Mouse (Mus musculus): ENCODE results near the gene Gpr21. TPM values are rescaled to one million over a fixed set of nuclear protein-coding genes. Genes with fewer than 3 reads are reported as not detected.
A peak's percentile ranks its signal among the peaks of the same experiment; 100 is the strongest.
"Not testable (repeated sequence)": the region's sequence is repeated elsewhere in the genome, so short reads cannot be mapped to it uniquely, and the experiment has no call there.

Gpr21 gene
- 0.08 and 0.13 TPM in 2 replicates for polyA plus RNA-seq (2015; fragmentation: Nextera tagmentation; extraction: Ambion mirVana)

DNA sequence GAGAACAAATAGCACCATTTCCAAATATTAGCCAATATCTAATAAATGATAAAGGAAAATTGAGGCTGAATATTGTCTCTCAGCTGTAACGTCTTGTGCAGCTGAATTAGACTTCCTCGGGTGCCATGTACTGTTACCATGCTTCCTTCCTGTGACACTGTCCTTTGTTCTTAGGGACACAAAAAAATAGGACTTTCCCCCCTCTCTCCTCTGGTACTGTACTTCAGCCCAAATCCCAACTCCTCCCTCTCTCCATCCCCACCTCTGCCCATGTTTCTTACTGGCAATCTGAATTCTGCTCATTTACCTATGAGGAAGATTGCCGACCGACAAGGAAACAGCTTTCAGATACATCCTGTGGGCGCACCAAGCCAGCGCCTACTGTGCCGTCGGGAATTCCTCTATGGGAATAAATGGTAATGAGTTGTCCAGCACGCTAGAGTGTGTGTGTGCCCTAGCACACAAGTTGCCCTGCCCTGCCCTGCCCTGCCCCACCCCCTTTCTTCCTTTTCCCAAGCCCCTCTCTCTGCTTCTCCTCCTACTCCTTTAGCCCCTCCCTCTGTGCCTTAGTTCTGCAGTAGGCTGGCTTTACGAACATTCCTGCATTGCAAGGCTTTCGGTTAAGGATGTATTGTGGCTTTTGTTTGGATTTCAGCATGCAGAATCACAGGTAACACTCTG lies at the start of gene Gpr21:
Gpr21 (plus strand) TSS at position 303 of the 681 bp plus-strand sequence.
- ATAC-seq (ENCODE audit: insufficient read depth) = no peak
- Histone ChIP-seq H3K9me3 (replicated peaks) (no peaks in the 10 kb centered on the region), H3K27me3 (no peaks in the 10 kb centered on the region), H3K27ac (replicated peaks) (no peak within 1 kb of the TSS), H3K4me2 (no peak within 1 kb of the TSS), H3K36me3 (replicated peaks) (peaks cover 13% of the 10 kb centered on the region), H3K4me3 (replicated peaks) (no peak within 1 kb of the TSS), H3K9ac (no peak within 1 kb of the TSS), H3K4me1 (replicated peaks) (0 out of 2 replicates have a peak, but pooled peaks cover 4% of the 10 kb centered on the region)
- 33% methylated on average over 11 of the region's 11 CpGs for WGBS (ENCODE audit: insufficient replicate concordance)

DNA sequence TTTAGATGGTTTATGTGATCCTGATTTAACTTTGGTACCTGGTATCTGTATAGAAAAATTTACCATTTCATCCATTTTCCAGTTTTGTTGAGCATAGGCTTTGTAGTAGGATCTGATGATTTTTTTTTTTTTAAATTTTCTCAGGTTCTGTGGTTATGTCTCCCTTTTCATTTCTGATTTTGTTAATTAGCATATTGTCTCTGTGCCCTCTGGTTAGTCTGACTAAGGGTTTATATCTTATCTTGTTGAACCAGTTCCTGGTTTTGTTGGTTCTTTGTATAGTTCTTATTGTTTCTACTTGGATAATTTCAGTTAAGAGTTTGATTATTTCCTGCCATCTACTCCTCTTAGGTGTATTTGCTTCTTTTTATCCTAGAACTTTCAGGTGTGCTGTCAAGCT lies 36.6 kb upstream of the Gpr21 start:
- Histone ChIP-seq H3K27me3 (no peaks in the 10 kb centered on the region), H3K4me1 (replicated peaks) (peaks cover 6% of the 10 kb centered on the region; the same call in 1 of the 2 replicates), H3K9me3 (replicated peaks) (no peaks in the 10 kb centered on the region), H3K4me3 (replicated peaks) (no peak overlapping the region), H3K36me3 (replicated peaks) (peaks cover 36% of the 10 kb centered on the region), H3K9ac (no peak overlapping the region), H3K27ac (replicated peaks) (no peak overlapping the region), H3K4me2 (no peak overlapping the region)
- no peak for ATAC-seq (ENCODE audit: insufficient read depth)

DNA sequence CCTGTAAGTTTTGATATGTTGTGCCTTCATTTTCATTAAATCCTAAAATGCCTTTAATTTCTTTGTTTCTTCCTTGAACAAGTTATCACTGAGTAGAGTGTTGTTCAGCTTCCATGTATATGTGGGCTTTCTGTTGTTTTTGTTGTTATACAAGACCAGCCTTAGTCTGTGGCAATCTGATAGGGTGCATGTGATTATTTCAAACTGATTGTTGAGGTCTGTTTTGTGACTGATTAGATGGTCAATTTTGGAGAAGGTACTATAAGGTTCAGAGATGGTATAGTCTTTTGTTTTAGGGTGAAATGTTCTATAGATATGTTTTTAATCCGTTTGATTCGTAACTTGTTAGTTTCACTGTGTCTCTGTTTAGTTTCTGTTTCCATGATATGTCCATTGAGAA lies 36.1 kb upstream of the Gpr21 start:
- no peak overlapping the region for H3K9ac ChIP-seq
- no peak overlapping the region for H3K27ac ChIP-seq (replicated peaks)
- no peaks in the 10 kb centered on the region for H3K27me3 ChIP-seq
- H3K4me2 ChIP-seq = 0 out of 2 replicates have a peak overlapping the region, but pooled peaks have one; percentile 10
- H3K4me1 ChIP-seq (replicated peaks) = peaks cover 6% of the 10 kb centered on the region; the same call in 1 of the 2 replicates
- WGBS (ENCODE audit: insufficient replicate concordance) = 51% methylated on average over 2 of the region's 2 CpGs
- H3K36me3 ChIP-seq (replicated peaks) = peaks cover 36% of the 10 kb centered on the region
- H3K9me3 ChIP-seq (replicated peaks) = no peaks in the 10 kb centered on the region
- peak; percentile 58 for ATAC-seq (ENCODE audit: insufficient read depth)
- no peak overlapping the region for H3K4me3 ChIP-seq (replicated peaks)

DNA sequence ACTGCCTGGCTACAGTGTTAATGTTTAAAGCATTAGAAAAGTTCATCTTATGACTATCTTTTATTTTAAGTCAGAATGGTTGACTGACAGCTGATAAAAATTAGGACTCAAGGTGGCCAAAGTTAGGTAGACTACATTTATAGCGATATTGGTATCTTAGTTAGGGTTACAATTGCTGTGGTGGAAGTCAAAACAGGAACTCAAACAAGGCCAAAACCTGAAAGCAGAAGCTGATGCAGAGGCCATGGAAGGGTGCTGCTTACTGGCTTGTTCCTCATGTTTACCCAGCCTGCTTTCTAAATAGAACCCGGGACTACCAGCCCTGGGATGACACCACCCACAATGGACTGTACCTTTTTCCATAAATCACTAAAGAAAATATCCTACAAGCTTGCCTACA lies 32.0 kb upstream of the Gpr21 start:
- Histone ChIP-seq H3K9ac (no peak overlapping the region), H3K4me3 (replicated peaks) (no peak overlapping the region), H3K9me3 (replicated peaks) (no peaks in the 10 kb centered on the region), H3K36me3 (replicated peaks) (peaks cover 22% of the 10 kb centered on the region), H3K27me3 (no peaks in the 10 kb centered on the region), H3K4me1 (replicated peaks) (peaks cover 16% of the 10 kb centered on the region), H3K4me2 (no peak overlapping the region), H3K27ac (replicated peaks) (no peak overlapping the region)
- 54% methylated on average over 2 of the region's 2 CpGs for WGBS (ENCODE audit: insufficient replicate concordance)
- ATAC-seq (ENCODE audit: insufficient read depth) = no peak

DNA sequence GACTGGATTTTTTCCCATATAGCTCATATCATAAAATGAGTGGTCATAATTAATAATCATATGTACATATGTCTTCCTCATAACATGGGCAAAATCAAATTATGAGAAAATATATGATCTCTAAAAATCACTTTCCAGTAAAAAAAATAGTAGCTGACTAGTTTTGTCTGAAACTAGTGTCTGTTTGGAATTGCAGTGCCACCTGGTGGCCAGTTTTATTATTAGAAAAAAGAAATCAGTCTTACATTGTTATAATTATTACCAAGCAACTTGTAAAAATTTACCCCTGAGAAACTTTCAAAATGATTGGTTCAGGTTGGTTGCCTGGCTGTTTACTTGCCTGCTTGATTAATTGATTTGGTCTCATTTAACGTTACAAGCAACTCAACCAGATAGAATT lies 30.8 kb upstream of the Gpr21 start:
- Histone ChIP-seq H3K36me3 (replicated peaks) (peaks cover 33% of the 10 kb centered on the region), H3K27ac (replicated peaks) (no peak overlapping the region), H3K4me2 (no peak overlapping the region), H3K4me3 (replicated peaks) (no peak overlapping the region), H3K4me1 (replicated peaks) (peaks cover 10% of the 10 kb centered on the region), H3K27me3 (no peaks in the 10 kb centered on the region), H3K9me3 (replicated peaks) (no peaks in the 10 kb centered on the region), H3K9ac (no peak overlapping the region)
- WGBS (ENCODE audit: insufficient replicate concordance) = 66% methylated on average over 1 of the region's 1 CpGs
- no peak for ATAC-seq (ENCODE audit: insufficient read depth)

DNA sequence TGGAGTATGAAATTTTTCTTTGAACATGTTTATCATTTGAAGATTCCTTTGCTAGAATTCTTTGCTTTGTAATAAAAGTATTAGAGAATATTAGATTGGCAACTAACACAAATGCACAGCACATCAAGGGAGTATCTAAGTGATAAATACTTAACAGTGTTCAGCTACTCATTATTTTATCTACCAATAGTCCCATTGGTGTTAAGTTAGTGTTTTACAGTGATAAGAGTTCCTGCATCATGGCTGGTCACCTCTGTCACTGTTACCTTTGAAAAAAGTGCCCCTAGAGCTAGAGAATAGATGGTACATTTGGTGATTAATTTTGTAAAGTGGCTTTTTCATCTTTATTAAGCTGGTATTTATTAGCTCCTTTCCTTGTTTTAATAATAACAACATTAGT lies 29.7 kb upstream of the Gpr21 start:
- Histone ChIP-seq H3K36me3 (replicated peaks) (peaks cover 37% of the 10 kb centered on the region), H3K27ac (replicated peaks) (no peak overlapping the region)
- peak; percentile 67 for ATAC-seq (ENCODE audit: insufficient read depth)

DNA sequence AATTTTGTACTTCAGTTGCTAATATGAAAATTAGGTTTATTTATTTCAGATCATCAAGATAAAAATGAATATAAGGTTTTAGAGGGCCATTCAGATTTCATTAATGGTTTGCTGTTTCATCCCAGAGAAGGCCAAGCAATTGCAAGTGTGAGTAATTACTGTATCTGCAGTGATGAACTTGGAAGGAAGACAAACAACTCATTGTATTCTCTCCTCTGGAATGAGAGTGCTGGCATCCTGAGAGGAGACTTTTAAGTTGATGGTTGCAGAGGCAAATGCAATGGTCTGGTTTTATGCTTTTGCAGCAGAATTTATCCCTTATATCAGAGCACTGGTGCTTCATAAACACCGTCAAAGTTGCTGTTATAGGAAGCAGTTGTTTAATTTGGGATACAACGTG lies 27.2 kb upstream of the Gpr21 start:
- no peaks in the 10 kb centered on the region for H3K9me3 ChIP-seq (replicated peaks)
- H3K36me3 ChIP-seq (replicated peaks) = peaks cover 39% of the 10 kb centered on the region
- no peaks in the 10 kb centered on the region for H3K27me3 ChIP-seq
- H3K27ac ChIP-seq (replicated peaks) = no peak overlapping the region
- 78% methylated on average over 2 of the region's 2 CpGs for WGBS (ENCODE audit: insufficient replicate concordance)
- no peak overlapping the region for H3K9ac ChIP-seq
- no peak overlapping the region for H3K4me2 ChIP-seq
- ATAC-seq (ENCODE audit: insufficient read depth) = no peak
- peaks cover 9% of the 10 kb centered on the region for H3K4me1 ChIP-seq (replicated peaks)
- no peak overlapping the region for H3K4me3 ChIP-seq (replicated peaks)

More for the DNA sequence above, 29.7 kb upstream of the Gpr21 start:
- H3K9ac ChIP-seq = no peak overlapping the region
- peaks cover 9% of the 10 kb centered on the region for H3K4me1 ChIP-seq (replicated peaks)
- H3K27me3 ChIP-seq = no peaks in the 10 kb centered on the region
- H3K4me2 ChIP-seq = no peak overlapping the region
- H3K9me3 ChIP-seq (replicated peaks) = no peaks in the 10 kb centered on the region
- H3K4me3 ChIP-seq (replicated peaks) = no peak overlapping the region

DNA sequence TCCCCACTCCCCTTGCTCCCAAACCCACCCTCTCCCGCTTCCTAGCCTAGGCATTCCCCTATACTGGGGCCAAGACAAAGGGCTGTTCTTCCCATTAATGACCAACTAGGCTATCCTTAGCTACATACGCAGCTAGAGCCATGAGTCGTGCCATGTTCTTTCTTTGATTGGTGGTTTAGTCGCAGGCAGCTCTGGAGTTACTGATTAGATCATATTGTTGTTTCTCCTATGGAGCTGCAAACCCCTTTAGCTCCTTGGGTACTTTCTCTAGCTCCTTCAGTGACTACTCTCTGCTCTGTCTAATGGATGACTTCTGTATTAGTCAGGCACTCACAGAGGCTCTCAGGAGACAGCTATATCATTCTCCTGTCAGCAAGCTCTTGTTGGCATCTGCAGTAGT lies 18.8 kb upstream of the Gpr21 start:
- Histone ChIP-seq H3K4me3 (replicated peaks) (no peak overlapping the region), H3K27ac (replicated peaks) (no peak overlapping the region), H3K9me3 (replicated peaks) (no peaks in the 10 kb centered on the region), H3K9ac (no peak overlapping the region), H3K4me2 (no peak overlapping the region), H3K4me1 (replicated peaks) (no peaks in the 10 kb centered on the region), H3K36me3 (replicated peaks) (peaks cover 20% of the 10 kb centered on the region; the same call in 1 of the 2 replicates), H3K27me3 (no peaks in the 10 kb centered on the region)
- no peak for ATAC-seq (ENCODE audit: insufficient read depth)
- 80% methylated on average over 4 of the region's 4 CpGs for WGBS (ENCODE audit: insufficient replicate concordance)

DNA sequence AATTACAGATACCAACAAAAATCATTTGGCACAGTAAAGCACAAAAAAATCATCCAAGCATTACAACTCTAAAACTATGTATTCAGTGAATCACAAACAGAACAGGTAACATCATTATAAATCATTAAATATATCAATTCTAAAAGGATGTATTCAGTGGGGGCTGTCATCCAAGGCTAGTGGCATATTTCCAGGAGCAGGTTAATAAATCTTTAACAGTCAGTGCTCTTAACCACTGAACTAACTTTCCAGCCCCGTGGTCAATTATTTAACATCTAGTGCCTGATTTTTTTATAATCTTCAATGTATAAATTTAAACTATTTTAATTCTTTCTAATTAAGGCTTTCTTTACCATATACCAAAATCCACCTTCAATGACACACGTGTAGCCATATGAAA lies 10.3 kb upstream of the Gpr21 start:
- peaks cover 11% of the 10 kb centered on the region; the same call in 1 of the 2 replicates for H3K36me3 ChIP-seq (replicated peaks)
- H3K27me3 ChIP-seq; H3K4me2 ChIP-seq; H3K4me1 ChIP-seq (replicated peaks); H3K27ac ChIP-seq (replicated peaks); ATAC-seq (ENCODE audit: insufficient read depth); H3K9ac ChIP-seq; H3K4me3 ChIP-seq (replicated peaks); H3K9me3 ChIP-seq (replicated peaks): not testable (repeated sequence)
- 77% methylated on average over 2 of the region's 2 CpGs for WGBS (ENCODE audit: insufficient replicate concordance)

DNA sequence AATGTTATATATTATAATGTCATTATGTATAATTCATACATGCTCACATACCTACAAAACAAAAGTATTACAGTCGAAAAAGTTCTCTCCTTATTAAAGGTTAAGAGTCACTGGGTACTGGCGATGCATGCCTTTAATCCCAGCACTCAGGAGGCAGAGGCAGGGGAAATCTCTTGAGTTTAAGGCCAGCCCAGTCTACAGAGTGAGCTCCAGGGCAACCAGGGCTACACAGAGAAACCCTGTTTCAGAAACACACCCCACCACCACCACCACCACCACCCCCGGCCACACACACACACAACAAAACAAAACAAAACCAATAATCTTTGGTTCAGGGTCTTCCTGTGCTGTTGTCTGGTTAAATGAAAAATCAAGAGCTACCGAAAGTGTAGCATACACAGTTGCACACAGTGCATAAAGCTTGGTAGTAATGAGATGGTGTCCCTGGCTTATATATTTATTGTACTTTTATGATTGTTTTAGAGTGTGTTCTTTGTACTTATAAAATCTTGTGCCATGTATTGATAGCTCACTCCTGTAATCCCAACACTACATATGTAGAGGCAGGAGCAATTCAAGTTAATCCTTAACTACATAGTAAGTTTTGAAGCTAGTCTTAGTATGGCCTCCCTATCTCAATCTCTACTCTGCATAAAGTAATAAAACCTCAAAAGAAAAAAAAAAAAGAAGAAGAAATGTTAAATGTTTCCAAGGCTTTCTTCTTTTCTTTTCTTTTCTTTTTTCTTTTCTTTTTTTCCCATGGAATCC lies 4.8 kb upstream of the Gpr21 start:
- 81% methylated on average over 4 of the region's 4 CpGs for WGBS (ENCODE audit: insufficient replicate concordance)
- Histone ChIP-seq H3K4me1 (replicated peaks) (0 out of 2 replicates have a peak, but pooled peaks cover 3% of the 10 kb centered on the region), H3K9me3 (replicated peaks) (no peaks in the 10 kb centered on the region), H3K27me3 (no peaks in the 10 kb centered on the region), H3K4me2 (no peak overlapping the region), H3K4me3 (replicated peaks) (no peak overlapping the region), H3K9ac (no peak overlapping the region), H3K36me3 (replicated peaks) (peaks cover 14% of the 10 kb centered on the region), H3K27ac (replicated peaks) (no peak overlapping the region)
- no peak for ATAC-seq (ENCODE audit: insufficient read depth)

DNA sequence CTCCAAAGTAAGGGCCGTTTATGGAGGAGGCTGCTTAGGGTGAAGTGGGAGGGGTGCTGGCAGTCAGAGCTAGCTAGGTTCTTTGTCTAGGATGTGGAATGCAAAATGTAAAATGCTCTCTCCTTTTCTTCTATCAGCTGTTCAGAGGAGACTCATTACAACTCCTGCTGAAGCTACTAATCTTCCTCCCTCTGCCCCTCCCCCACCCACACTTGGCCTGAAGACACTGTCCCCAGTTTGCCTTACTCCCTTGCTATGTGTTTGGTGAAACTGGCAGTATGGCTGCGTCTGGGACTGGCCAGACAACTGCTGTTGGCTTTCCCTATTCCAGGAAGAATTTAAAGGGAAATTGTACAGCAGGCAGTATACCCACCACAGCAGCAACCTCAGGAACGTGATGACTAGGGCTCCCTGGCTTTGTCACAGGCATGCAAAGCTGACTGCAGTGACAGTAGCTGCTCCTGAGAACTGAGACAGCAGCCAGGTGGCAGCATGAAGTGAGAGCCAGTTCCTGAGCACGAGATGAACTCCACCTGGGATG lies 860 bp downstream of the Gpr21 start:
- no peak for ATAC-seq (ENCODE audit: insufficient read depth)
- Histone ChIP-seq H3K36me3 (replicated peaks) (peaks cover 13% of the 10 kb centered on the region), H3K4me3 (replicated peaks) (no peak overlapping the region), H3K9me3 (replicated peaks) (no peaks in the 10 kb centered on the region), H3K9ac (no peak overlapping the region), H3K4me1 (replicated peaks) (0 out of 2 replicates have a peak, but pooled peaks cover 4% of the 10 kb centered on the region), H3K27ac (replicated peaks) (no peak overlapping the region), H3K4me2 (no peak overlapping the region), H3K27me3 (no peaks in the 10 kb centered on the region)
- 60% methylated on average over 4 of the region's 4 CpGs for WGBS (ENCODE audit: insufficient replicate concordance)

Measured in liver, embryonic 15.5 days (tissue).